Mouse (Mus musculus): ENCODE measurements around the gene Ndel1.

The Ndel1 gene

GRCm38 (mm10) chr11:68871748-68872147 is at the start of gene Ndel1:
TSS of gene Ndel1 (minus strand) at chr11:68871858.
- DNase-seq (ENCODE audit: low spot score): peak; percentile 8

- DNase-seq (ENCODE audit: low spot score): no peak
These were observed 42.9 kb upstream of the Ndel1 start for GRCm38 (mm10) chr11:68914566-68914965.

- no peak for DNase-seq (ENCODE audit: low spot score)
These were observed 40.0 kb upstream of the Ndel1 start for GRCm38 (mm10) chr11:68911531-68912177.

- no peak for DNase-seq (ENCODE audit: low spot score)
These were observed 37.3 kb upstream of the Ndel1 start for GRCm38 (mm10) chr11:68908846-68909503.

GRCm38 (mm10) chr11:68907251-68907650 is 35.6 kb upstream of the Ndel1 start:
- no peak for DNase-seq (ENCODE audit: low spot score)

- no peak for DNase-seq (ENCODE audit: low spot score)
These were observed 34.8 kb upstream of the Ndel1 start for GRCm38 (mm10) chr11:68906461-68906790.

- no peak for DNase-seq (ENCODE audit: low spot score)
These were observed 34.2 kb upstream of the Ndel1 start for GRCm38 (mm10) chr11:68905665-68906460.

GRCm38 (mm10) chr11:68905138-68905531 is 33.5 kb upstream of the Ndel1 start:
- no peak for DNase-seq (ENCODE audit: low spot score)

GRCm38 (mm10) chr11:68904375-68905137 is 32.9 kb upstream of the Ndel1 start:
- DNase-seq (ENCODE audit: low spot score): peak; percentile 50

GRCm38 (mm10) chr11:68903775-68904174 is 32.1 kb upstream of the Ndel1 start:
- DNase-seq (ENCODE audit: low spot score): no peak

- DNase-seq (ENCODE audit: low spot score): no peak
These were observed 31.2 kb upstream of the Ndel1 start for GRCm38 (mm10) chr11:68902823-68903222.

GRCm38 (mm10) chr11:68902367-68902766 is 30.7 kb upstream of the Ndel1 start:
- no peak for DNase-seq (ENCODE audit: low spot score)

GRCm38 (mm10) chr11:68902047-68902364 is 30.3 kb upstream of the Ndel1 start:
- DNase-seq (ENCODE audit: low spot score): no peak

- peak; percentile 97 for DNase-seq (ENCODE audit: low spot score)
These were observed 29.8 kb upstream of the Ndel1 start, which contains the start of gene Rpl26 for GRCm38 (mm10) chr11:68901351-68902046. TSS of gene Rpl26 (plus strand) at chr11:68901583.

- DNase-seq (ENCODE audit: low spot score): peak; percentile 37
These were observed 29.1 kb upstream of the Ndel1 start for GRCm38 (mm10) chr11:68900519-68901350.

GRCm38 (mm10) chr11:68899815-68900214 is 28.2 kb upstream of the Ndel1 start:
- no peak for DNase-seq (ENCODE audit: low spot score)

GRCm38 (mm10) chr11:68898790-68899189 is 27.1 kb upstream of the Ndel1 start:
- DNase-seq (ENCODE audit: low spot score): no peak

GRCm38 (mm10) chr11:68897838-68898237 is 26.2 kb upstream of the Ndel1 start:
- DNase-seq (ENCODE audit: low spot score): no peak

- no peak for DNase-seq (ENCODE audit: low spot score)
These were observed 25.5 kb upstream of the Ndel1 start for GRCm38 (mm10) chr11:68897120-68897519.

- DNase-seq (ENCODE audit: low spot score): no peak
These were observed 24.6 kb upstream of the Ndel1 start for GRCm38 (mm10) chr11:68896247-68896646.

- DNase-seq (ENCODE audit: low spot score): no peak
These were observed 22.3 kb upstream of the Ndel1 start for GRCm38 (mm10) chr11:68893911-68894464.

Data from yolk sac, embryonic 10.5 days (tissue).